Mouse (Mus musculus): ENCODE measurements around the gene Nckipsd. TPM values are rescaled to one million over a fixed set of nuclear protein-coding genes. Genes with fewer than 3 reads are reported as not detected.
A peak's percentile ranks its signal among the peaks of the same experiment; 100 is the strongest.

Gene Nckipsd
- polyA plus RNA-seq, 1 experiment from 2014 or later: 13.2 TPM

DNA sequence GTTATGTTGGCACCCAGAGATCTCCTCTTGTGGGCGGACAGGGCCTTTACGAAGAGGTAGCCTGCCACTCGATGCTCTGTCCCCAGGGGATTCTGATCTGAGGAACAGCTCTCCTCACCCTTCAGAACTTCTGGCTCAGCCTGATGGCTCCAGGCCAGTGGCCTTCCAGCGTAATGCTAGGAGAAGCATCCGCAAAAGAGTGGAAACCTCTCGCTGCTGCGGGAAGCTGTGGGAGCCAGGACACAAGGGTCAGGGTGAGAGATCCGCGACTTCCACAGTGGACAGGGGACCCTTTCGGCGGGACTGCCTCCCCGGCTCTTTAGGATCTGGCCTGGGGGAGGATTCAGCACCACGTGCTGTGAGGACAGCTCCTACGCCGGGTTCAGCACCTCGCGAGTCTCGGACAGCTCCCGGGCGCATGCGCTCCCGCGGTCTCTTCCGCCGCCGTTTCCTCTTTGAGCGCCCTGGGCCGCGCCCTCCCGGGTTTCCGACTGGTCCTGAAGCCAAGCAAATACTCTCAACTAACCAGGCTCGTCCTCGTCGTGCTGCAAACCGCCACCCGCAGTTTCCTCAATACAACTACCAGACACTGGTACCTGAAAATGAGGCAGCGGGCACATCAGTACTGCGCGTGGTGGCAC lies 18.7 kb downstream of the Nckipsd start:
- peak overlapping the region; percentile 65 for H3K4me2 ChIP-seq (ENCODE audit: low read depth, low read length)
- H3K9ac ChIP-seq (ENCODE audit: low read length): no peak overlapping the region
- no peaks in the 10 kb centered on the region for H3K9me3 ChIP-seq (ENCODE audit: control insufficient read depth, low read length)
- no peaks in the 10 kb centered on the region for H3K36me3 ChIP-seq (ENCODE audit: control insufficient read depth, insufficient read depth, low read length)
- peak; percentile 77 for ATAC-seq (ENCODE audit: low read depth)
- peak overlapping the region; percentile 45 for H3K4me3 ChIP-seq (ENCODE audit: low read length)
- peaks cover 6% of the 10 kb centered on the region for H3K4me1 ChIP-seq (replicated peaks; ENCODE audit: control insufficient read depth, insufficient read depth, low read length)
- H3K27ac ChIP-seq (ENCODE audit: low read length): no peak overlapping the region
- H3K27me3 ChIP-seq (ENCODE audit: control insufficient read depth, insufficient read depth, low read depth, low read length): peaks cover 85% of the 10 kb centered on the region
- WGBS: 2% methylated on average over 39 of the region's 39 CpGs

DNA sequence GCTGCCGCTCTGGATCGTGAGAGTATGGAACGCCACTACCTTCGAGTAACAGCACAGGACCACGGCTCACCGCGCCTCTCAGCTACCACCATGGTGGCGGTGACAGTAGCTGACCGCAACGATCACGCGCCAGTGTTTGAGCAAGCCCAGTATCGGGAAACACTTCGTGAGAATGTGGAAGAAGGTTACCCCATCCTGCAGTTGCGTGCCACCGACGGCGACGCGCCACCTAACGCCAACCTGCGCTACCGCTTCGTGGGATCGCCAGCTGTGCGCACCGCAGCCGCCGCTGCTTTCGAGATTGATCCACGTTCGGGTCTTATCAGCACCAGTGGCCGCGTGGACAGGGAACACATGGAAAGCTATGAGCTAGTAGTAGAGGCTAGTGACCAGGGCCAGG lies 19.3 kb downstream of the Nckipsd start:
- H3K4me2 ChIP-seq (ENCODE audit: low read depth, low read length): peak overlapping the region; percentile 65
- peaks cover 10% of the 10 kb centered on the region for H3K4me1 ChIP-seq (replicated peaks; ENCODE audit: control insufficient read depth, insufficient read depth, low read length)
- 4% methylated on average over 34 of the region's 34 CpGs for WGBS
- no peak overlapping the region for H3K9ac ChIP-seq (ENCODE audit: low read length)
- ATAC-seq (ENCODE audit: low read depth): no peak
- peaks cover 87% of the 10 kb centered on the region for H3K27me3 ChIP-seq (ENCODE audit: control insufficient read depth, insufficient read depth, low read depth, low read length)
- H3K9me3 ChIP-seq (ENCODE audit: control insufficient read depth, low read length): no peaks in the 10 kb centered on the region
- no peaks in the 10 kb centered on the region for H3K36me3 ChIP-seq (ENCODE audit: control insufficient read depth, insufficient read depth, low read length)
- peak overlapping the region; percentile 45 for H3K4me3 ChIP-seq (ENCODE audit: low read length)
- H3K27ac ChIP-seq (ENCODE audit: low read length): no peak overlapping the region

DNA sequence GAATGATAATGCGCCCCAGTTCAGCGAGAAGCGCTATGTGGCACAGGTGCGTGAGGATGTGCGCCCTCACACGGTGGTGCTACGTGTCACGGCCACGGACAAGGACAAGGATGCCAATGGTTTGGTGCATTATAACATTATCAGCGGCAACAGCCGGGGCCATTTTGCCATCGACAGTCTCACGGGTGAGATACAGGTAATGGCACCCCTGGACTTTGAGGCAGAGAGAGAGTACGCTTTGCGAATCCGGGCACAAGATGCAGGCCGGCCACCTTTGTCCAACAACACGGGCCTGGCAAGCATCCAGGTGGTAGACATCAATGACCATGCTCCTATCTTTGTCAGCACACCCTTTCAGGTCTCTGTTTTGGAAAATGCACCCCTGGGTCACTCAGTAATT lies 19.7 kb downstream of the Nckipsd start:
- Histone ChIP-seq H3K36me3 (ENCODE audit: control insufficient read depth, insufficient read depth, low read length) (no peaks in the 10 kb centered on the region), H3K9me3 (ENCODE audit: control insufficient read depth, low read length) (no peaks in the 10 kb centered on the region), H3K4me1 (replicated peaks; ENCODE audit: control insufficient read depth, insufficient read depth, low read length) (peaks cover 13% of the 10 kb centered on the region), H3K4me3 (ENCODE audit: low read length) (no peak overlapping the region), H3K27me3 (ENCODE audit: control insufficient read depth, insufficient read depth, low read depth, low read length) (peaks cover 88% of the 10 kb centered on the region), H3K27ac (ENCODE audit: low read length) (no peak overlapping the region), H3K9ac (ENCODE audit: low read length) (no peak overlapping the region), H3K4me2 (ENCODE audit: low read depth, low read length) (no peak overlapping the region)
- no peak for ATAC-seq (ENCODE audit: low read depth)
- whole genome bisulfite sequencing: 55% methylated on average over 18 of the region's 18 CpGs

DNA sequence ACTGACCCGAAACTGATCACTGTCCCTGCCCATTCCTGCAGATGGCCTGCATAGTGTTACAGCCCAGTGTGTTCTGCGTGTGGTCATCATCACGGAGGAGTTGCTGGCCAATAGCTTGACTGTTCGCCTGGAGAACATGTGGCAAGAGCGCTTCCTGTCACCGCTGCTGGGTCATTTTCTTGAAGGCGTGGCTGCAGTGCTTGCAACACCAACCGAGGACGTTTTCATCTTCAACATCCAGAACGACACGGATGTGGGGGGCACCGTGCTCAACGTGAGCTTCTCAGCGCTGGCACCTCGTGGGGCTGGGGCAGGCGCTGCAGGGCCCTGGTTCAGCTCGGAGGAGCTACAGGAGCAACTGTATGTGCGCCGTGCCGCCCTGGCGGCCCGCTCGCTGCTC lies 23.5 kb downstream of the Nckipsd start:
- no peak for ATAC-seq (ENCODE audit: low read depth)
- Histone ChIP-seq H3K36me3 (ENCODE audit: control insufficient read depth, insufficient read depth, low read length) (no peaks in the 10 kb centered on the region), H3K4me1 (replicated peaks; ENCODE audit: control insufficient read depth, insufficient read depth, low read length) (peaks cover 13% of the 10 kb centered on the region), H3K27ac (ENCODE audit: low read length) (no peak overlapping the region), H3K4me3 (ENCODE audit: low read length) (peak overlapping the region; percentile 59), H3K27me3 (ENCODE audit: control insufficient read depth, insufficient read depth, low read depth, low read length) (peaks cover 60% of the 10 kb centered on the region), H3K9ac (ENCODE audit: low read length) (no peak overlapping the region), H3K4me2 (ENCODE audit: low read depth, low read length) (peak overlapping the region; percentile 99), H3K9me3 (ENCODE audit: control insufficient read depth, low read length) (no peaks in the 10 kb centered on the region)
- WGBS: 4% methylated on average over 23 of the region's 23 CpGs

DNA sequence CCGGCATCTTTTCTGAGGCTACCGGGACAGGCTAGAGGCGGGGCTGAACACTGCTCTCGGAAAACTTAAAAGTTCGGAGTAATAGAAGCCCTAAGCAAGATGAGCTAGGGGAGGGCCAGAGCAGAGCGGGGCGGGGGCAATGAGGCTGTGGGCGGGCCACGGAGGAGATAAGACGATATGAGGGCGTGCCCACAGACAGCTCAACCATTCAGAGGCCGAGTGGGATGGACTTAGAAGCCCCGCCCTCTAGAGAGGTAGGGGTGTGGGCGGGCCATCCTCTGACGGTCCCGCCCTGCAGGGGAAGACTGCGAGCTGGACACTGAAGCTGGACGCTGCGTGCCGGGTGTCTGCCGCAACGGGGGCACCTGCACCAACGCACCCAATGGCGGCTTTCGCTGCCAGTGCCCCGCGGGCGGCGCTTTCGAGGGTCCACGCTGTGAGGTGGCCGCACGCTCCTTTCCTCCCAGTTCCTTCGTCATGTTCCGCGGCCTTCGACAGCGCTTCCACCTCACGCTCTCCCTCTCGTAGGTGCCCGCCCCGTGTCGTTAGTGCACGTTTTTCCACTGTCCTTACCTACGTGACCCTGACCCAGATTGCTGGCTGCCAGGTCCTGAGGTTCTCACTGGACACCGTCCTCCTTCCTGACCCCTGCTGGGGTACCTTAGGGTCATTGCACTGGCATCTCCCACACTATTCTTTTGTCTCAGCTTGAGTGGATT lies 24.4 kb downstream of the Nckipsd start:
- Histone ChIP-seq H3K4me3 (ENCODE audit: low read length) (peak overlapping the region; percentile 59), H3K9ac (ENCODE audit: low read length) (0 out of 2 replicates have a peak overlapping the region, but pooled peaks have one; percentile 40), H3K27me3 (ENCODE audit: control insufficient read depth, insufficient read depth, low read depth, low read length) (peaks cover 52% of the 10 kb centered on the region), H3K9me3 (ENCODE audit: control insufficient read depth, low read length) (no peaks in the 10 kb centered on the region), H3K27ac (ENCODE audit: low read length) (no peak overlapping the region), H3K4me1 (replicated peaks; ENCODE audit: control insufficient read depth, insufficient read depth, low read length) (peaks cover 8% of the 10 kb centered on the region), H3K36me3 (ENCODE audit: control insufficient read depth, insufficient read depth, low read length) (no peaks in the 10 kb centered on the region), H3K4me2 (ENCODE audit: low read depth, low read length) (peak overlapping the region; percentile 99)
- WGBS: 2% methylated on average over 40 of the region's 46 CpGs
- ATAC-seq (ENCODE audit: low read depth): peak; percentile 99

DNA sequence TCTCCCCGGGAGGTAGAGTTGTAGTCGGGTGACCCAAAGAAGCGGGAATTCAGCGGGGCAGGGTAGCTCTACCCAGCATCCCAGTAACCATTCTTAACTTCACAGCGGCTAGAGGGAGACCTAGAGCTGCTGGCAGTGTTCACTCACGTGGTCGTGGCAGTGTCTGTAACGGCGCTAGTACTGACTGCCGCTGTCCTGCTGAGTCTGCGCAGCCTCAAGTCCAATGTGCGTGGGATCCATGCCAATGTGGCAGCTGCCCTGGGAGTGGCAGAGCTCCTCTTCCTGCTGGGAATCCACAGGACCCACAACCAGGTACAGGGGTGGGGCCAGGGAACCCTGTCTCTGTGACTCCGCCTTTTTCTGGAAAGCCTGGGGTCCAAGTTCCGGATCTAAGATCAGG lies 34.8 kb downstream of the Nckipsd start:
- Histone ChIP-seq H3K4me1 (replicated peaks; ENCODE audit: control insufficient read depth, insufficient read depth, low read length) (peaks cover 3% of the 10 kb centered on the region; the same call in 1 of the 2 replicates), H3K27me3 (ENCODE audit: control insufficient read depth, insufficient read depth, low read depth, low read length) (peaks cover 6% of the 10 kb centered on the region; the same call in 1 of the 2 replicates), H3K4me2 (ENCODE audit: low read depth, low read length) (peak overlapping the region; percentile 18; the same call in 1 of the 2 replicates), H3K36me3 (ENCODE audit: control insufficient read depth, insufficient read depth, low read length) (no peaks in the 10 kb centered on the region), H3K9me3 (ENCODE audit: control insufficient read depth, low read length) (no peaks in the 10 kb centered on the region), H3K4me3 (ENCODE audit: low read length) (no peak overlapping the region), H3K9ac (ENCODE audit: low read length) (peak overlapping the region; percentile 28; the same call in 1 of the 2 replicates), H3K27ac (ENCODE audit: low read length) (no peak overlapping the region)
- 0 out of 2 replicates have a peak, but pooled peaks have one; percentile 41 for ATAC-seq (ENCODE audit: low read depth)
- WGBS: 7% methylated on average over 14 of the region's 14 CpGs

DNA sequence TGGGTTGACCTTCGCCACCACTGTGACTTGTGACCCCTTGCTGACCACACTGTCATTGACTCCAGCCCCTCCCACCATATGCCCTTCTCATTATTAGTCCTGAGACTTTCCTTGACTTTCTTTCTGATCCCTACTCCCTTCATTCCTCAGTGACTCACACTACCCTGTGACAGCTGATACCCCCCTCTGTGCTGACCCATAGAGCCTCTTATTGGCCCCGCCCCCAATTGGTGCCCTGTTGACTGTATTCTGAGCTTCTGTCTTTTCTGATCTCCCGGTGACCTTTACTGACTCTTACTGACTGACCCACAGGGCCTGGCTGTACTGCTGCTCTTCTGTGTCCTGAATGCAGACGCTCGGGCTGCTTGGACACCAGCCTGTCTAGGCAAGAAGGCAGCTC lies 37.2 kb downstream of the Nckipsd start:
- H3K27ac ChIP-seq (ENCODE audit: low read length): no peak overlapping the region
- no peak overlapping the region for H3K4me2 ChIP-seq (ENCODE audit: low read depth, low read length)
- ATAC-seq (ENCODE audit: low read depth): no peak
- H3K9ac ChIP-seq (ENCODE audit: low read length): no peak overlapping the region
- H3K27me3 ChIP-seq (ENCODE audit: control insufficient read depth, insufficient read depth, low read depth, low read length): peaks cover 6% of the 10 kb centered on the region; the same call in 1 of the 2 replicates
- no peaks in the 10 kb centered on the region for H3K36me3 ChIP-seq (ENCODE audit: control insufficient read depth, insufficient read depth, low read length)
- H3K9me3 ChIP-seq (ENCODE audit: control insufficient read depth, low read length): no peaks in the 10 kb centered on the region
- WGBS: 69% methylated on average over 5 of the region's 5 CpGs
- H3K4me1 ChIP-seq (replicated peaks; ENCODE audit: control insufficient read depth, insufficient read depth, low read length): peaks cover 3% of the 10 kb centered on the region; the same call in 1 of the 2 replicates
- H3K4me3 ChIP-seq (ENCODE audit: low read length): no peak overlapping the region

DNA sequence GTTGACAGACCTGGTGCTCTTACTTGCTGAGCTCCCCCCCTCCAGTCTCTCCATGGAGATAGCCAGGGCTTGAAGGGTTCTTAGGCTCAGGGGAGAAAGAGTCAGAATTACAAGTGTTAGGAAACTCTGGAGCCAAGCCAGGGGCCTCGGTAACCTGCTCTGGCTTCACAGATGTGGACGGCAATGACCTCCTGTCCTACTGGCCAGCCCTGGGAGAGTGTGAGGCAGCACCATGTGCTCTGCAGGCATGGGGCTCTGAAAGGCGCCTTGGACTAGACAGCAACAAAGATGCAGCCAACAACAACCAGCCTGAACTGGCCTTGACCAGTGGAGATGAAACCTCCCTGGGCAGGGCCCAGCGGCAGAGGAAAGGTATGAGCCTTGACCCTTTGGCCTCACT lies 39.2 kb downstream of the Nckipsd start:
- ATAC-seq (ENCODE audit: low read depth): peak; percentile 48
- no peak overlapping the region for H3K9ac ChIP-seq (ENCODE audit: low read length)
- no peak overlapping the region for H3K4me2 ChIP-seq (ENCODE audit: low read depth, low read length)
- no peaks in the 10 kb centered on the region for H3K9me3 ChIP-seq (ENCODE audit: control insufficient read depth, low read length)
- no peaks in the 10 kb centered on the region for H3K36me3 ChIP-seq (ENCODE audit: control insufficient read depth, insufficient read depth, low read length)
- peaks cover 3% of the 10 kb centered on the region; the same call in 1 of the 2 replicates for H3K4me1 ChIP-seq (replicated peaks; ENCODE audit: control insufficient read depth, insufficient read depth, low read length)
- WGBS: 56% methylated on average over 4 of the region's 4 CpGs
- no peak overlapping the region for H3K27ac ChIP-seq (ENCODE audit: low read length)
- H3K27me3 ChIP-seq (ENCODE audit: control insufficient read depth, insufficient read depth, low read depth, low read length): peaks cover 3% of the 10 kb centered on the region; the same call in 1 of the 2 replicates
- no peak overlapping the region for H3K4me3 ChIP-seq (ENCODE audit: low read length)

DNA sequence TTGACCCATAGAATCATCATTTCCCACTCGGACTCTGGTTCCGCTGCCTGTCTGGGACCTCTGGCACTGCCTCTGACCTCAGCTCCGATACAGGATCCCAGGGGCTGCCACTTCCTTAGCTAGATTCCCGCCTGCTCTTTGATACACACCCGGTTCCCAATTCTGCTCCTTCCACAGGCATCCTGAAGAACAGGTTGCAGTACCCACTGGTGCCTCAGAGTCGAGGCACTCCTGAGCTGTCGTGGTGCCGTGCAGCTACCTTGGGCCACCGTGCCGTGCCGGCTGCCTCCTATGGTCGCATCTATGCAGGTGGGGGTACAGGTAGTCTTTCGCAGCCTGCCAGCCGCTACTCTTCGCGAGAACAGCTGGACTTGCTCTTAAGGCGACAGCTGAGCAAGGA lies 40.3 kb downstream of the Nckipsd start:
- H3K27ac ChIP-seq (ENCODE audit: low read length): no peak overlapping the region
- H3K4me2 ChIP-seq (ENCODE audit: low read depth, low read length): no peak overlapping the region
- no peaks in the 10 kb centered on the region for H3K9me3 ChIP-seq (ENCODE audit: control insufficient read depth, low read length)
- no peak for ATAC-seq (ENCODE audit: low read depth)
- no peaks in the 10 kb centered on the region for H3K27me3 ChIP-seq (ENCODE audit: control insufficient read depth, insufficient read depth, low read depth, low read length)
- peaks cover 3% of the 10 kb centered on the region for H3K4me1 ChIP-seq (replicated peaks; ENCODE audit: control insufficient read depth, insufficient read depth, low read length)
- no peaks in the 10 kb centered on the region for H3K36me3 ChIP-seq (ENCODE audit: control insufficient read depth, insufficient read depth, low read length)
- WGBS: 56% methylated on average over 17 of the region's 17 CpGs
- no peak overlapping the region for H3K4me3 ChIP-seq (ENCODE audit: low read length)
- no peak overlapping the region for H3K9ac ChIP-seq (ENCODE audit: low read length)

Measured in lung, embryonic 16.5 days (tissue).